Mouse (Mus musculus): ENCODE data around the gene Dph7.
"Not testable (repeated sequence)": the region's sequence is repeated elsewhere in the genome, so short reads cannot be mapped to it uniquely, and the experiment has no call there.

Gene Dph7
- long read RNA-seq, experiment 1, partial matches to known transcripts, result 0 of 5 reads
- long read RNA-seq, experiment 1, other reads (novel, unspliced or antisense), result 3 of 5 reads
- long read RNA-seq, experiment 2, transcript Dph7-201 (9 exons, 1,666 nt), result major isoform, 7 of 15 reads
- long read RNA-seq, experiment 2, partial matches to known transcripts, result 0 of 15 reads
- long read RNA-seq, experiment 2, other reads (novel, unspliced or antisense), result 8 of 15 reads

- intact Hi-C loops (cut with DNase I), result loop anchor here (5.0 kb wide), 1 partner anchor 35 kb away; no protein-coding TSS in a partner anchor
Measured at GRCm38 (mm10) chr2:24962304-24963000, at the start of gene Dph7. Dph7 (plus strand) TSS chr2:24962400.

DNA sequence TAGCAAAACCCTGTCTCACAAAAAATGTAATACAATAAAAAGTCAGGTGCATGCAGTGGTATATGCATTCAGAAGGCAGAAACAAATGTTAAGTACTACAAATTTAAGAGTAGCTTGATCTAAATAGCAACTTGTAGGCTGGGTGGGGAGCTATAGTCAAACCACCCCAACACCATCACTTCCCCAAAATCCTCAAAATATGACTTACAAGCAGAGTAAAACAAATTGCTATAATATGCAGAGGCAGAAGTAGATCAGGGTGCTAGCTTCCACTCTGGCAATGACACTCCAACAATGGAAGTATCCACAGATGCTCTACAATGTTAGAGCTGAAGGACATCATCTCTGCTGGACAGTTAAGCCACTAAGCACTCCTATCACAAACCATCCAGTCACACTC is 49.6 kb upstream of the Dph7 start:
- intact Hi-C loops (cut with DNase I), result no loop called here

GRCm38 (mm10) chr2:24914762-24915161 is 47.4 kb upstream of the Dph7 start:
- intact Hi-C loops (cut with DNase I), result no loop called here

DNA sequence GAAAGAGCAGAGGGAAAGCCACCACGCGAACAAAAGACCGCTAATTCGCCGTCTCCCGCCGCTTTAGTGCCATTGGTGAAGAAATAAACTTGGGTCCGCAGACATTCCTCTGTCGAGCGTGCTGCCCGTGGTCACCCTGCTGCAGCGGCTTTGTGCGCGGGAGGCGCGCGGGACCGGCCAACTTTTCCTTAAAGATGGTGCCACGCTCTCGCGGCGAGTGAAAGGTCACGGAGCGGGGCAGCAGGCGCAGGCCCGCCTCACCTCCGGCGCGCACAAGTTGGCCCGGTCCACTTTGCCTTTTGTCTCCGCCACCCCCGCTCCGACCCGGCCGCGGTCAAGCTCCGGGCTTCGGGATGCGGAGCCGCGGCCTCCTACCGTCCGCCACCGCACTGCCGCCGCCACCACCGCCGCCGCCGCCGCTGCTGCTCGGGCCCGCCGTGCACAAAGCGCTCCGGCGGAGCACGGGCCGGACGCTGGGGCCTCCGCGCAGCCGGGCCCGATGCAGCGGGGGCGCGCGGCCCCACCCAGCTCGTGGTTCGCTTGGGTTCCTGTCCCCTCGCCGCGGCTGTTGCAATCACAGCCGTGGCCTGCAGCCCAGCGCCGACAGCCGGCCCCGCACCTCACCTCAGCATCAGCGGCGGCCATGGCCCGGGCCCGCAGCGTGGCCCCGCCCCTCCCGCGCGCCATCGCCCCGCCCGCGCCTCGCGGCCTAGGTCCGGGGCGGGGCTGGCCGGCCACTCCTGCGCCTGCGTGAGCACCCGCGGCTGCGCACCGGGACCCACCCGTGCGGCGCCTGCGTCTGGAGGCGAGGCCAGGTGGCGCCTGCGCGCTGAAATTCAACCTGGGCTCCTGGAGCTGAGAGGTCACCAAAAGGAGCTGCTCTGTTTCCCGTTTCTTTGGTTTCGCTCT is 43.0 kb upstream of the Dph7 start, which contains the start of gene Ehmt1:
Gene Ehmt1 (minus strand): TSS at position 685 of the 909 bp plus-strand sequence.
- intact Hi-C loops (cut with DNase I), result no loop called here

GRCm38 (mm10) chr2:24919839-24920175 is 42.4 kb upstream of the Dph7 start:
- intact Hi-C loops (cut with DNase I), result no loop called here

DNA sequence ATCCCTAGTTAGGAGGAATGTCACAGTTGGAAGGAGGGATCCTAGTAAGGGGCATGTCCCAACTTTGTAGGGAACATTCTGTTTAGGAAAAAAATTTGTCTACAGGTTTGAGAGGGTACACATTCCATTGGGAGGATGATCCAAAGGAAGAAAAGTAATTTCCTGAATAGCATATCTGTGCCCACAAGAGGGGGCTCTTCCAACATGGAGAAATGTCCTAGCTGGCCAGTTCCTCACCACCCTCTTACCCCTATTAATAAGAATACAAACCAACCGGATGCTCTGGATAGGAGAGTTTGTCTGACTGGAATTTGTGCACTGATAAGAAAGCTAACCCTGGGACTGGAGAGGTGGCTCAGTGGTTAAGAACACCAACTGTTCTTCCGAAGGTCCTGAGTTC is 38.6 kb upstream of the Dph7 start:
- intact Hi-C loops (cut with DNase I), result no loop called here

GRCm38 (mm10) chr2:24925284-24925683 is 36.9 kb upstream of the Dph7 start:
- intact Hi-C loops (cut with DNase I), result no loop called here

DNA sequence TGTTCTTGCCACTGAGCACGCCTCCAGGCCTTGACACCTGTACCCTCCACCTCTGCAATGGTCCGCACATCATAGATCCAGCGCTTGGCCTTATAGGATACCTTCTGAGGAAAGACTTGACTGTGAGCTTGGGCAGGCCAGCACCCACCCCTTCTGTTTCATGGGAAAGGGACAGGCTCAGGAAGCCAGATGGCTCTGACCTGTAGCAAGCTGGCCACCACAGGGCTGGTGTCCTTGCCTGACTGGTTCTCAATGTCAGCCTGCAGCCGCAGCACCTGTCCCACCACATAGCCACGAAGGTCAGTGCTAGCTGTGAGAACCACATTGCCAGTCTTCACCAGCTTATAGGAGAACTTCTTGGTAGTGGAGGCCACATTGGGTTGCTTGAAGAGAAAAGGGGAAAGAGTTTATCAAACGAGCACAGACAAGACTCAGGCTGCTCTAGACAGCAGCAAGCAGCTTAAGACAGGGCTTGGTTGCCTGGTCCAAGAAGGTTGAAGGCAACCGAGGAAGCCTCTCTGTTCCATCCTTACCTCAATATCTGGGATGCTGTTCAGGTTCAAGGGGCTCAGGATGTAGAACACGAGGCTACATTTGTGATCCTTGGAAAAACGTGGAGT is 35.7 kb upstream of the Dph7 start:
- intact Hi-C loops (cut with DNase I), result no loop called here

DNA sequence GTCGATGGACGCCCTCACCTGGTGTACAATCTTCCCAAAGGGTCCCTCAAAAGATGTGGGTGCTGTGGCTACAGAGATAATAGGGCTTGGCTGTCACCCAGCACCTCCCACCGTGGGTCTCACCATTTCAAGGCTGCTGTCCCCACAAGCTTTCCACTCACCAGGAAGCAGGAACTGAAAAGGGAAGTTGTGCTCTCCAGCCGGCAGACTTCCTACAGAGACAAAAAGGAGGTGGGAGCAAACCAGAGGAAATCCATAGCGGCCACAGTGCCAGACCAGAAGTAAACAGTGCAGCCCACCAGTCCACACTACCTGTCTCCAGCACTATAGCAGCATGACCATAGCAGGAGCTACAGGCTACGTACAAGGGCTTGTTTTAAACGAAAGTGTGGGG is 35.2 kb upstream of the Dph7 start:
- intact Hi-C loops (cut with DNase I), result no loop called here

GRCm38 (mm10) chr2:24927810-24928479 is 34.3 kb upstream of the Dph7 start:
- intact Hi-C loops (cut with DNase I), result no loop called here

DNA sequence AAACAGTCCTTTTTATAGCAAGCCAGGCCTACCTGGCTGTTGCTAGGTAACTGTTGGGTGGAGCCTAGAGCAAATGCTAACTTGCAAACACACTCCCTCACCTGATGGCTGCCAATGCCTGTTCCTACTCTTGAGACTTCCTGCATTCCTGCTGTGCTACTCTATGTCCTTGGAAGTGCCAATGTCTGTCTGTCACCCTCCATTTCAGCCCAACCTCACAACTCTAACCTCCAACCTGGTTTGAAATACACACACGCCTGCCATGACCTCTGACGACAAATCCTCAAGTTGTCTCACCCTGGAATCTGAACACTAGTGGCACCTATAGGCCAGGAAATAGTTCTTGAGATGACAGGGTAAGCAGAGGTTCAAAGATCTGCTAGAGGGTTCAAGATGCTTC is 33.1 kb upstream of the Dph7 start:
- intact Hi-C loops (cut with DNase I), result no loop called here

GRCm38 (mm10) chr2:24929593-24929992 is 32.6 kb upstream of the Dph7 start:
- intact Hi-C loops (cut with DNase I), result no loop called here

- intact Hi-C loops (cut with DNase I), result no loop called here
Measured at GRCm38 (mm10) chr2:24934441-24934963, 27.7 kb upstream of the Dph7 start.

DNA sequence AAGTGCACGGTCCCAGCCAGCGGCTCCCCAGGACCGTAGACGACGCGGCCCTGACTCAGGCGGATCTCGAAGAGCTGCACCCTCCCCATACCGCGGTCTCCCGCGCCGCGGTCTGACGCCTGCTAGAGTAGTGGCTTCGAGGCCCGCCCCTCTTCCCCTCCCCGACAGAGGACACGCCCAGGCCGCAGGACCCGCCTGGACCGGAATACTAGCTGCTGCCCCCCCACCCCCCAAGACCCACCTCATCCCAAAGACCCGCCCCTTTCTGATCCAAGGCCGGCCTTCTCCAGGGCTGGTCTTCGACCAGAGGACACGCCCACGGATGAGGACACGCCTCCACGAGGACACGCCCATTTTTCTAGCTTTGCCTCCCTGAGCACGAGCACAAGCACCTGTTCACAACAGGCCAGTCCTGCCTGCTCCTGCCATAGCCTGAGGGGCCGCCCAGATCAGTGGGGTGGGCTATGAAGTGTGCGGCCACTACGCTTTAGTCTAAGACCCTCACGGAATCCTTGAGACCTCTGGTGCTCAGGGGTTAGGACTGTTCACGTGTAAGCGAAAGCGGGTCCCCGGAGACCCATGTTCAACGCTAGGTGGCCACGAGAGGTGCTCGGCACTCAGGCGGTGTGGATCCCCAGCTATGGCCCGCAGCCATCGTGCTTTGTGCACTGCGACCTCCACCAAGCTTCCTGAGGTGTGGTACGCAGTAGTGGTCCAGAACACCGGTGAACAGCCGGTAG is 27.0 kb upstream of the Dph7 start, which contains the start of gene Arrdc1:
Gene Arrdc1 (minus strand): TSS at position 196 of the 740 bp plus-strand sequence.
- intact Hi-C loops (cut with DNase I), result no loop called here

DNA sequence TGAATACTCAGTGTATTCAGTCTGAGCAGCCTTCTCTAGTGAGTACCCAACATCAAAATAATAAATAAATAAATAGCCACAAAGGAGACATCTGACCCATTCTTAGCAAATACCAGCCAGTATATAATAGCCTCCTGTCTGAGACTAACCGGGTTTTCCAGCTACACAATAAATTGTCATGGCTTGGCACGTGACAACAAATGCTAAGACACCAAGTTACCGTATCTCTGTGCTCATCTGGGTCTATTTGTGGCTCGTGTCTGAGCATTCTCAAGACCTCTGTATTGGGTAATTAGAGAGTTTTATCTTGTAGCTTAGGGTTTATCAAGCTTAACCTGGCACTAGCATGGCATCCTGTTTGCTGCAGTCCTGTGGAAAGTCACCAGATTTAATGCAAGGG is 20.1 kb upstream of the Dph7 start:
- intact Hi-C loops (cut with DNase I), result no loop called here

DNA sequence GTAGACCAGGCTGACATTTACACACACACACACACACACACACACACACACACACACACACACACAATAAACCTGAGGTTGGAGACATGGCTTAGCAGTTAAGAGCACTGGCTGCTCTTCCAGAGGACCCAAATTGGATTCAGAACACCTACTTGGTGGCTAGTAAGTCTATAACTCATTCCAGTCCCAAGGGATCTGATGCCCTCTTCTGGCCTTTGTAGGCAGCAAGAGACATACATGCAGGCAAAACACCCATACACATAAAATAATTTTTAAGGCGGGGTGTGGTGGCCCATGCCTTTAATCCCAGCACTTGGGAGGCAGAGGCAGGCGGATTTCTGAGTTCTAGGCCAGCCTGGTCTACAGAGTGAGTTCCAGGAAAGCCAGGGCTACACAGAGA is 17.9 kb upstream of the Dph7 start:
- intact Hi-C loops (cut with DNase I), result not testable (repeated sequence)

DNA sequence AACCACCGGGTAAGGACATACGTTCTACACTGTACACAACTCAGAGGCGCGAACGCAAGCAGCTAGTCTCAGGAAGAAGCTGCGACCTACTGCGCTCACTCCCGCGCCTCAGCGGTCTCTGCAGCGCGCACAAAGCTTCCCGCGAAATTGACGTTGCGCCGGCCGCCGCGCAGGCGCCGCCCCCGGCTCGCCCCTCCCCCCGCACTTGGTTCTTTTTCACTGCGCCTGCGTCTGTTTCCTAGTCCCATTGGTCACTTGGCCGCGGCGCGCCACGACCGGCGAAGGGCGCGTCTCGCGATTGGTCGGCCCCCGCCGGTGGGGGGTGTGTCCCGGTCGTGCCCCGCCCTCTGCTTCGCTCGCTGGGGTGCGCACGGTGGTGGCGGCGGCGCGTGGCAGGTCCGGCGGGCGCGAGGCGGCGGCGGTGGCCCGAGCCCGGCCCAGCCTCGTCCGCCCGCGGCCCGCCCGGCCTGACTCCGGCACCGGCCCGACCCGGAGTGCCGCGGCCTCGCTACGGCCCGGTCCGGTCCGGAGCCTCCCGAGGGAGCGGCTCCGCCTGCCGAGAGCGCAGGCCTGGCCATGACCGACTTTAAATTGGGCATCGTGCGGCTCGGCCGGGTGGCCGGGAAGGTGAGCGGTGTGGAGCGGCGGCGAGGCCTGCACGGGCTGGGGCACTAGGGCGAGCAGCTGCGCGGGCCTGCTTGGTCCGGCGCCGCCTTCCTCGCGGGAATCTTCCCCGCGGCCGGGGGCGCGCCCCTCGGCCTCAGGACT is 12.6 kb upstream of the Dph7 start, which contains the start of gene Zmynd19:
Gene Zmynd19 (plus strand): TSS at position 372 of the 768 bp plus-strand sequence.
- intact Hi-C loops (cut with DNase I), result no loop called here

DNA sequence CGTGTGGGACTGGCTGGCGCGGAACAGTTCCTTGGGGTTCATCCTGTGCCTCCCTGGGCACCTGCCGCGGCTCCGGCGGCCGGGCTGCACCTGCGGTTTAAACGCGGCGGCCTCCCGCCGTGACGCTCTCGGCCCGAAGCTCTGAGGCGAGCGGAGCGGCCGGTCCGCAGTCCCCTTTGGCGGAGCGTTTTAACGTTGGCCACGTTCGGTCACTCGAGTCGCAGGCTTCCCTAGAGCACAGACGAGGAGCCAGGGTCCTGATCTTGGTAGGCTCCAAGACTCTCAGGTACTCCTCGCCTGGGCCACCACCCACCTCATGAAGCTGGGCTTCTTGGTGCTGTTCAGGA is 12.0 kb upstream of the Dph7 start:
- intact Hi-C loops (cut with DNase I), result no loop called here

- intact Hi-C loops (cut with DNase I), result no loop called here
Measured at GRCm38 (mm10) chr2:24952537-24953055, 9.6 kb upstream of the Dph7 start.
